Mouse (Mus musculus) c-Kit-positive CD71-positive TER-119-positive erythroid progenitor cells, embryonic 14.5 days (primary cell): ENCODE results near the gene Adgrl3.

Experiments
- DNase-seq: peaks from one replicate; pipeline ENCODE4 v3.0.0-alpha.2; 2013; ENCODE audit warnings: low spot score

Adgrl3 gene

DNA sequence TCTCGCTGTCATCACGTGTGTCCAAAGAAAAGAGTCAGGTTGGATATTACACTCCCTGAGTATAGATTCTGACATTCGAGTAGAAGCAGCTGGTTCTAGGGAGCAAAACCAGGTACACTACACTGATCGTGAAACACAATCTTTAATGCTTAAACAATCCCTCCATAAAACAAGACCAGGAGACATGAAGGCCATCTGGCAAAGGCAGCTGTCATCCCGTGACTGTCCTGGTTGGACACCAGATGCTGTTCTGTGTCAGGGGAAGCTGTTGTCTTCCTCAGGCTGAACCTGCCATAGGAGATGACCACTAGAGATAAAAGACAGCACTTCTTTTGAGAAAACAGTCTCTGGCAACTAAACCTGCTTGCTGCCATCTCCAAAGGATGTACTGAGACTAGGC is 228.8 kb downstream of the Adgrl3 start:
- no peak for DNase-seq

DNA sequence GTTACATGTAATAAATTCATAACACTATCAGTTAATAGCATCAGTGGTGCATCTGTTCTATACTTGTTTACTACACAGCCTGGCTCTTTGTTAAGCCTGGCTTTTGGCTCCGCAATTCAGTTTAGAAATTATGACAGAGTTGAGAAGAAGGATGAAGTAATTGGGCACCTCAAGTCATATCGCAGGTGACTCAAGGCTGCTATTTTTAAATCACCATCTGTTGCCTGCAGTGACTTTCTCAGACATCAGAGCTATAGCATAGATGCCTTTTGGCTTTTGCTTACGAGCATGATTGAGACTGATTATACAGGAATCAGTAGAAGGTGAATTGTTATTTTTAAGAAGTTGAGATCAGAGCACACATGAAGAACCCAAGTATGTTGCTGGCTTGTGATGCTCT is 236.2 kb downstream of the Adgrl3 start:
- DNase-seq = no peak

DNA sequence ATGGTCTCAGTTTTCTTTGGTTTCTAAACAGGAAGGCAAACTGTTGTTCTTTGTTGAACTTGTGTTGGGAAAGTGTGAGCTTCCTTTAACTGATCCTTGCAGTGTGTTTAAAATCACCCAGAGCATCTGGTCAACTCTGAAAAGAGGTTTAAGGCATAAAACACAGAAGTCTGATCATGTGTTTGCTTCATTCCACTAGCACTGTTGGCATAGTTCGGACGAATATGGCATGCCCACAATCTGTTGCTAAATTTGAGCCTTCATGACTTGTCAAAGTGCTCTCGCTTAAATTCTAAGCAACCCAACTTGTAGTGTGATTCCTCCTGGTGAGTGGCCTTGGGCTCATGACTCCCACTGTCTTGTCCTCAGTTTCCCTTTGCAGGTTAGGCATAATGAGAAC is 249.8 kb downstream of the Adgrl3 start:
- no peak for DNase-seq

DNA sequence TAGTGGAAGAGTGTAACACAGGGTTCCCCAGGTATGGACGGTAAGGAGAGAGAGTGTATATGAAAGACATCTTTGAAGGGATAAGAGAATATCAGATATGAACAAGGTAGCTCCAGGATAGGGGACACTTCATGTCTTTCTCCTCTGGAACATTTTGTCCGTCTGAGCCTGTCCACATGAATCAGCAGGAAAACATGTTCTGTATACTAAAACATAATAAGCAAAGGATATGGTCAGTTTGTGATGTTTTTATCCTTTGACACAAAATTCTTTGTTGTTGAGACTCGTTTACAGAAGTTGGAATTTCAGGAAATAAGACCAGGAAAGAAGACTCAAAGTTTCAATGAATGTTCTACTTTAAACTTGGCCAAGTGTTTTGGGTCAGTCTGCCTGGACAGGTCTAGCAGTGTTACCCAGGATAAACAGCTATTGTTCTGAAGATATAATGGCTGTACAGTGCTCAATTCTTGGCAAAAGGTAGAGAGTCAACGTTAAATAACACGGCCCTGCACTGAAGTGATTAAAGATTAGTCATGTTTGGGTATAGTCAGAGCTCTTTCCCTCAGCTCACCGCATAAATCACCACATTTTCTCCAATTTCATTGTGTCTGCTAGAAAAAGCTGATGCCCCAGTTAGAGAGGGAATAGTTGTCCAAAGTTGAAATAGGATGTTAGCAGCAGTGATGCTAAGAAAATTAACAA is 255.6 kb downstream of the Adgrl3 start:
- no peak for DNase-seq

DNA sequence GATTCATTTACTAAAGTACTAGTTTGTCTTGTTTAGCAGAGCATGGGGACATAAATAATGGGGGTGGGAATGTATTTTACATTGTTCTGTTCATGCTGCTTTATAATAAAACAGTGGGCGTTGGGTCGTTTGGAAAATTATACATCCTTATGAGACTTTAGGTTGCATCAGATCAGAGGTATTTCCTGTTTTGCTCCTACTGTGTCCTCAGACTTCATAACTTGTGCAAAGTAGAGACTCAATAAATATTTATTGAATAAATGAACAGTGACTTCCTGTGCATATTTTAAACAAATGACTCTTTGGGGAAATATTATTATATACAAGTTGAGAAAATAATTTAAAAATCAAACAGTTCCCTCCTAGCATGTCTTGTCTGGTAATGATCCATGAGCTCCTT is 259.3 kb downstream of the Adgrl3 start:
- no peak for DNase-seq

DNA sequence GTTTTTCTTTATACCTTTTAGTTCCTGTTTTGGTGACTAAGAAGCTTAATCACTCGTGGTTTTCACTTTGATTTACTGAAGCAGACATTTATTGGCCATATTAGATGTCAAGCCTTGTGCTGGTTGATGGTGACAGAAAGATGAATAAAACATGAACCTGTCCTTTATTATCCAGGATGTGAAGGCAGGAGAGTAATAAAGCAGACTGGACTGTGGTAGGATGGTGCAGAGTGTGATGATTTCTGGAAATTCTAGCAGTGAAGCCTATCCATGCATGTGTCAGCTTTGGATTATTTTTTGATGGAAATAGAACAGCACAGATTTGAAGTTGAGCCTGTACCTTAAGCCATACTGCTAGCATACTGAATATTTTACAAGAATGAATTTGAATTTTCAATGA is 265.7 kb downstream of the Adgrl3 start:
- DNase-seq = no peak

DNA sequence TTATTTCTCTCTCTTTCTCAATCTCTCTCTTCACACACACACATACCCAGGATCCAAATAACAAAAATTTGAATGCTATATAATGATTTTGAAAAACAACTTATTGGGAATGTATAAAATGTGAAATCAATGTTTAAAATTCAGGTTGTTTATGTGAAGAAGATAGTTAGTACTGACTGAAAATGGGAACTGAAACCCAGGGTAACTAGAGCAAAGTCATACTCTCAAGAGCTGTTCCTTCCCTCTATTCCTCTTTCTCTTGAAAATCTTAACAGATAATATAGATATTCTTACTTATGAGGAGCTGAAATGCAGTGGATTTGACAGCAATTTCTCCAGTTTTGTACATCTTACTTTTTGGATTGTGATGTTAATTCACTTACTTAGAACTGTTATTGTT is 281.9 kb downstream of the Adgrl3 start:
- no peak for DNase-seq

DNA sequence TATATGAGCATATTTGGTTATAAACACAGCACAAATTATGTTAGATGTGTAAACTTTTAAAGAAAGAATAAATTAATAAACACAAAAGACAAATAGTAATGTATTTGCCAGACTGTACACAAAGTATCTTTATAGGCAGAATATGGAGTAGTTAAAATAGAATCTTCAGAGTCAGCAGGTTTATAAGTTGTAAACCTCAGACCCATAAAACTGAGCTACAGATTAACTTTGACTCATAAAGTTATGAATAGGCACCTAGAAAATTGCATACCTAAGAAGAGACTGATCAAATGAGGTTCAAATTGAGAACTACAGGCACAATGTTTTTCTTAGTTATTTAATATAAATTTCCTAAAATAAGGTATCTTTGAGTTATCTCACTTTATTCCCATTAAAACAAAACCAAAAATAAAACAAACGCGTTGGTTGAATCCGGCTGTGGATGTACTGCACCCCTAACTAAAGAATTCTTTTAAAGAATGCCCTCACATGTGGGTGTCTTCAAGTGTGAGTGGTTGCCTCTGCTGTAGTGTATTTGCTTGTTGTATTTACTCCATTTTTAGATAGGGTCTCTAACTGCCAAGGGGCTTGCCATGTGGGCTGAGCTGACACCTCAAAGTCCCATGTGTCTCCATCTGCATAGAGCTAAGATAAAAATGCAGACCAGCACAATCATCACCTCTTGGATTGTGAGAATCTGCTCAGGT is 297.6 kb downstream of the Adgrl3 start:
- no peak for DNase-seq

DNA sequence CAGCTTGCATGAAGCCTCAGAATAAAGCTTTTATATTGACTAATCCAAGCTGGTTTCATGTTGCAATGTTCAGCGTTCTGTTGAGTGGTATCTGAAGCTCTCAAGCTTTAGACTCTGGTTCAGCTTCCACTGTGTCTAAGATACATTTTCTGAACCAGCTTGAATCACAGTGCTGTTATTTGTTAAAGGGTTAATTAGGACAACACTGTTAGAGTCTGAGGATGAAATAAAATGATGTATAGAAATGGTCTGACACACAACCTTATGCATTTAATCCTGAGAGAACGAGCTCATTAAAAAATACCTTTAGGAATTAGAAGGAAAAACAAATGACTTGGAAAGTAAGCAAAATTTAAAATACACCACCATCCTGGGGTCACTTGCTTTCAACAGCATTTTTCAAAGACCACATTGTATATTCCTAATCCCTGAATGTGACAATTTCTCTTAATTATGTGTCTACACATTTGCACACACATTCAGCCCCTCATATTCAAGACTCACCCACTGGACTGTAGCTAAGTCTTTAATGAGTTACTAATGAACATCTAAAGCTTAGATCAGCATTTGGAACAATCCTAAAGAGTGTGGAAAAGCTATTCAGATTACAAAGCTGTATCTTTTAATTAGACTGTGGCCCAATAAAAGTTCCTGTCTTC is 301.5 kb downstream of the Adgrl3 start:
- DNase-seq = no peak

DNA sequence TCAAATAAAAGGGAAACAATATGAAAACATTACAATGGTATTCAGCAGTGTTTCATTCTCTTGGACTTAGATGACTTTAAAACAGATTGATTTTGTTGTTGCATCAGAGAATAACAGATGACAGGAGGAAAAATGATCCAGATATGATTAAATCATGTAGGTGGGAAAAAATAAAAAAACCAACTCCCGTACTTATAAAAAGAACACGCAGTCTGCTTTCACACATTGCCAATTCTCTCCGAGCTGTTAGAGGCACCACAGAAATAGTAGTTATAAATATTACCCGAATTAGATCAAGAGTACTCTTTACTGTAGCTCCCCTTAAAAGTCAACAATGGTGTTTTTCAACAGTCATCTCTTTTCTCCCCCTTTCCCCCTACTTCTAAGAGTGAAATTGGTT is 302.1 kb downstream of the Adgrl3 start:
- no peak for DNase-seq

DNA sequence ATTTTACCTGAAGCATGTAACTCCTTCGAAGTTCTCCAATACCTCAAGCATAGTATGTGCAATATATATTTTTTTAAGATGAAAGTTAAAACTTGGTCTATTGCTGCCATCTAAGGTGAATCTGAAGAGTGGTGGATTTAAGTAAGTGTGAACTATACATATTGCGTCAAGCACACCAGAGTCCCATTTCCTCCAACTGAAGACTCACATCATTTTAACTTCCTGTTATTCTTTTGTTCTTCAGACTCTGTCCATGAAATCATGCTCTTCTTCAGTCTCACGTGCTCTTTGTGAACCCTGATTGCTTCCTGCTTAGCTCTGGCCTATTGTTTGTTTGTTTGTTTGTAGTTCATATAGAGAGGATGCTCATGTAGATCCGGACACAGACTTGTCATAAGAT is 307.0 kb downstream of the Adgrl3 start:
- DNase-seq = no peak

DNA sequence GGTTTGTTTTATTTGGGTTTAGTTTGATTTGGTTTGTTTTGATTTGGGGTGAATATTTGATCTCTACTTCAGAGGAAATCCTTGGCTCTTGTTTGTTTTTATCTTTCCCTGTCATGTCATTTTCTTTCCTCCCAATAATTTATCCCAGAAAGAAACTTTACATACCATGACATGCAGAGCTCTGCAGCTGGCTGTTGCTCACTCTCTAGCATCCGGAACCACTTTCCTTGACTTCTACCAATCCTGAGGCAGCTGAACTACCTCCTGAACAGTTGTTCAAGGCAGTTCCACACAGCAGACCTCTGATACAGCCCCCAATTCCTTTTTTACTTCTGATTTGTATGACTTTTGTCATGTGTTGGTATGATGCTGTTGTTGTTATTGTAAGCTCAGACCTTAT is 307.5 kb downstream of the Adgrl3 start:
- no peak for DNase-seq

DNA sequence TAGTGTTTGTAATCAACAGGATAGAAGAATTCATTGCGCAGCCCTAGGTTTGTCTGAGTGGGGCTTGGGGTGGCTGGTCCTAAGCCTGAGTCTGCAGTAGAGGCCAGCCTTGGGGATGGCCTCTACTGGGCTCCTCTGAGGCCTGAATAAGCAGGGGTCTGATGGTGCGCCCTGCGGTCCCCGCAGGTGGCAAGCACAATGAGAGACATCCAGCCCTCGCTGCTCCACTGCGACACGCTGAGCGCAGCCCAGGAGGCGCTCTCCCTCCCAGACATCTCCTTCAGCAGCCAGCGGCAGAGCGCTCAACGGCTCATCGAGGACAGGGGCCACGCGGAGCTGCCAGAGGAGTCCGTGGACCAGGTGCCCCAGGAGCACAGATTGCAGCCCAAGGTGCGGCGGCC is 309.6 kb downstream of the Adgrl3 start:
- no peak for DNase-seq

DNA sequence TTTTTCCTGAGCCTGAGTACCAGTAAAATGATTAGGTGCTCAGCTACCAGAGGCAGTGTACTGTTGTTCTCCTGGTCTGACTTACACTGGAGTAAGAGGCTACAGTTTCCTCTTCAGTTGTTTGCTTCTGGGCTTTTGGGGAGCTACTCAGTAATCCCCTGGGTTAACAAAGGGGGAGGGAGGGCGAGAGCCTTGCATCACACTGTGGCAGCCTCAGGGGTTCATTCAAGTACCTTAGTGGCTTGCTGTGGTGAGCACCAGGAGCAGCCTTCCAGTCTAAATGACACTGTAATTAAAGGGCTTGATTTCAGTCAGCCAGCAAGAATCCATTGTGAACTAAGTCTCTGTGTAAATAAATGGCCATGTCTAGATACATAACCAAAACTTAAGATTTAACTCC is 324.4 kb downstream of the Adgrl3 start:
- DNase-seq = no peak

DNA sequence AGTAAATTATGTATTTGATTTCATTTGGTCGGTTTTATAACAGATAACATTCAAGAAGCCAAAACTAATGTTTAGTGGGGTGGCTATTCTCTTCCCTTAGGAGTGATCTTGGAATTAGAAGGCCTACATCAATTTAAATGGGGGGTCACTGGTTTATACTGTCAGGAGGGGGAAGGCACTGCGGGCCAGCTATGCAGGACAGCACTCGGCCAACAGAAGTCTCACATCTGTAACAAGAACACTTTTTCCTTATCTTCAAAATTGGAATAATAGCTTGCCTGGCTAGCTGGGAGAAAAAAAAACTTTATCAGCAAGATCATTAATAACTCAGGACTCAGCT is 325.1 kb downstream of the Adgrl3 start:
- no peak for DNase-seq

DNA sequence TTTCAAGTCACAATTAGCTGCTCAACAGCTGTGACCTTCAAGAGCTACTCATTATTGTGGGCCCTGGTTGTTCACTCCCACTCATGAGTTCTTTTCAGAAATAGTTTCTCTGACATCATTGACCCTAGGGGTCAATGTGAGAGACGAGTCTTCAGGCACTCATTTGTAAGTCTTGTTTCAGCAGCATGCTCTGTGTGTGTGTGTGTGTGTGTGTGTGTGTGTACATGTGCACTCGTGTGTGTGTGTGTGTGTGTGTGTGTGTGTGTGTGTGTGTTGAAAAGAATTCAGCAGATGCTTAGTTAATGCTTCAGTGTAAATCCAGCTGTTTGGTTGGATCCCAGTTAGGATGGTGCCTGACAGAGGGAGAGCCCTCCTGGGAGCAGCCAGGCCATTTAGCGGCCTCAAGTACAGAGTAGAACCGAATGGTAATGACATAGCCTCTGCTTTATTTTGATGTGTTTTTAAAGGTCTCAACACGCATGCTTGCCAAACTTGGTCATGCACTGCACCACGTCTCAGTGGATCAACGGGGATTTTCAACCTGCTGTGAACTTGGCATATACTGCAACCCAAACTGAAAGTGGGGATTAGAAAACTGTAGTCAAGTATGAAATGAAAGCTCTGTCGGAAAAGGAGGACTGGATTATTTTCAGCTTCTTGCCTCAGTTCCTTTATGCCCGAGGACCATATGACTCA is 325.6 kb downstream of the Adgrl3 start:
- no peak for DNase-seq

DNA sequence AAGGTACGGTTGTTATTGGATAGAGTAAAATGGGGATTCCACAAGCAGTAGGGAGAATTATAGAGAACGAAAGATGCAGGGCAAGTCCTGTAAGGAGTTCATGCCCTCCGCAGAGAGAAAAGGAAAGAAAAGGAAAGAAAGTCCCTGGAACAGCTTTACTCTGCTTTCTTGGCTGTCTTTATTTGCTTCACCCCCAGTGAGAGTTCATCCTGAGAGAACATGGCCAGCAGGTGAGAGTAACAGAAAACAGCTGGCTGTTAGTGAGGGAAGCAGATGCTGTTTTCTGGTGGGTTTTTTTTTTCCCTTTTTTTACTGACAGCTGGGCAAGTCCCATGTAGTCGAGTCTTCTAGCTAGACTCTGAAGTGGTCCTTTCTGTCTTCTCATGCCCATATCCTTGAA is 327.6 kb downstream of the Adgrl3 start:
- no peak for DNase-seq

DNA sequence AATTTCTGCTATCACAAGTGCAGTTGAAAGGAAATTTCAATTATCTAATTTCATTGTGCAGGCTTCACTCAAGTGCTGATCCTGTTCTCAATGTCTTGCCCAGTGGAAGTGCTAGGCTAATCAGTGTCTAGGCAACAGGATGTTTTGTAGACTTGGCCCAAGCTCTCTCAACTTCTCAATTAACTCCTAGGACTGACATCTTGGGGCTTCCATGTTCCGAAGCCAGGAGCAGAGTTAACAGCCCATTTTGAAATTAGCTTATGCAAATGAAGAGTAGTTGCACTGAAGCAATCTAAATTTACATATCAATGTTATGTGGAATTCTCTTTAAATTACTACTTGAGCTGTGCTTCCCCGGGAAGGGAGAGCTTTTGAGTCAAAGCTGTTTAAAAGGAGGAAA is 339.6 kb downstream of the Adgrl3 start:
- no peak for DNase-seq

DNA sequence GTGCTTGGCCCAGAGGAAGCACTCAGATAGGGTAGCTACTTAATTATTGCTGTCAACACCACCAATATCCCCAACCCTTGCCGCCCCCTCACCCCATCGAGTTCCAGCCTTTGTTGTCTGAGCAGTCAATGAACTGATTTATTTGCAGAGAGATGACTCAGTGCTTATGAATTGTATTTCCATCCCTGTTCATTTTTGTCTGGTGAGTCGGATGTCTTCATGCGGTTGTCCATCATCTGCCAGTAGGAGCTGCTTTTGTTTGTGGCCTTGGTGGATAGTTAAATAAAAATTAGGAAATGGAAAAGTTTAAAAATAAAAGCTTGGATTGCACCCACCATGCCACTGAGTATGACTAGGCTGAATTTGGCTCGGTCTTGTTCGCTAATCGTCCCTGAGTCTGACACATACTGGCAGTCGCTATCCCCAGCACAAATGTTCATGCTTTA is 344.3 kb downstream of the Adgrl3 start:
- no peak for DNase-seq

DNA sequence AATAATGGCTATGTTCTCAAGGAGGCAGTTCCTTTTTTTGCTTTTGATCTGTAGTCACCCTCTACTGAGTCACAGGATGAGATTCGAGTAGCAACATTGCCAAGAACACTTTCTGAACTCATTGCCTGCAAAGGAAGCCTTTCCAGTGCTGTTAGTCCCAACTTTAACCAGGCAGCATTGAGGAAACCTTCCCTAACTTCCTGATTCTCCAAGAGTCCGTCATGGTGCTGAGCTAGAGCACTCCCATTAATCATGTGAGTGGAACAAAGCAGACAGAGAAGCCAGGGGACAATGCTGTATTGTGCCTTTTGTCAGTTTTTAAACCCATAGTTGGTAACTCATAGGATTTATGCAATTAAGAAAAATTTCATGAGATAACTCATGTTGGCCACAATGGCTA is 345.3 kb downstream of the Adgrl3 start:
- DNase-seq = no peak

DNA sequence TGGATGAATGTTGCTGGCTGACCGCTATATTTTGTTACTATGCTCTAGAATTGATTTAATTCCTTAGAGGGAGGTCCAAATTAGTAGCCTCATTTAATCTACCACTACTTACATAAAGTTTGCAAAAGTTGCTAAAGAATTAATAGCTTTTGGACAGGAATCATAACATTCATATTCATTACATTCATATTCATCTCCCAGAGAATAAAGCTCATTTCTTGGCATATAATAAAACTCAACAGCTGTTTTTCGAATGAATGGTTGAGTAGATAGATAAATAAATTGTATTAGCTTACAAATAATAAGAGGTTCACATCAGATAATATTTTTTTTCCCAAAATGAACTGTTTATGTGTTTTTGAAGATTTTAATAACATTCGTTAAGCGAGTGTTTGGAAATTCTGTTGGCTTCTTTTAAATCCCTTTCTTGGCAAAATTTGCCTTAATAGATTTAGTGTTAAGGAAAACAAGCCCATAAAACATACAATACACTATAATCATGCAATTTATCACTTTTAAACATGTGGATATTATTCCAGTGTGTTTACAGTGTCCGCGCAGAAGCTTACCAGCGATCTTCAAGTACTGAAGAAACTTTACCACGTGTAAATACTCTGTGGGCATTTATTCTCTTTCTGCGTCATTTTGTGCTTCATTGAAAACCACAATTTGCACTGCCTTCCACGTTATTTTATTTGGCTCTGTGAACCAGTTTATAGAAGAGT is 350.4 kb downstream of the Adgrl3 start:
- DNase-seq = no peak

DNA sequence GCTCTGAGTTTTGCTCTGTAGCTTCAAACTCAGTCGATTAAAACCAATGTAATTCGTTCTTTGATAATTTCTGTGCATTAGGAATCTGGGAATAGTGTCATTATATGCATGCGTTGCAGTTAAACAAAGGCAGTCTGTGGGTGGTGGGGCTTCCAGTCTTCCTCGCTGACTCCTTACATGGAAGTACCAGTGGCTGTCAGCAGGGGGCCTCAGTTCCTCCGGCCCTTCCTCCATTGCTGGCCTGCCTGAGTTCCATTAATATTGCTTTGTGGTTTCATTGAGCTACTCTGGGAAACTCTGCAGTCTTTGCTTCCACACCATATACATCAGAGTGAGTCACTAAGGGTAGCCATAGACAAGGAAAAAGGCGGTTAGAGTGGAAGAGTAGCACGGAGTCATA is 356.1 kb downstream of the Adgrl3 start:
- no peak for DNase-seq
